Mouse (Mus musculus) C2C12 (cell line): Measurements from ENCODE around the gene Ugcg.

Source experiments
- CEBPB ChIP-seq: IDR thresholded peaks from one replicate; pipeline ENCODE4 v1.6.1; 2011; ENCODE audit warnings: low read depth, mild to moderate bottlenecking, control low read depth, moderate library complexity
- CTCF ChIP-seq: IDR thresholded peaks from one replicate; pipeline ENCODE4 v1.5.1; 2011; ENCODE audit not compliant: control insufficient read depth, insufficient read depth, insufficient read length
- MAX ChIP-seq: IDR thresholded peaks from one replicate; pipeline ENCODE4 v1.6.1; 2011; ENCODE audit warnings: mild to moderate bottlenecking, control low read depth
- USF1 ChIP-seq: IDR thresholded peaks from one replicate; pipeline ENCODE4 v1.6.1; 2011; ENCODE audit warnings: low read depth, mild to moderate bottlenecking, control low read depth, moderate library complexity

DNA sequence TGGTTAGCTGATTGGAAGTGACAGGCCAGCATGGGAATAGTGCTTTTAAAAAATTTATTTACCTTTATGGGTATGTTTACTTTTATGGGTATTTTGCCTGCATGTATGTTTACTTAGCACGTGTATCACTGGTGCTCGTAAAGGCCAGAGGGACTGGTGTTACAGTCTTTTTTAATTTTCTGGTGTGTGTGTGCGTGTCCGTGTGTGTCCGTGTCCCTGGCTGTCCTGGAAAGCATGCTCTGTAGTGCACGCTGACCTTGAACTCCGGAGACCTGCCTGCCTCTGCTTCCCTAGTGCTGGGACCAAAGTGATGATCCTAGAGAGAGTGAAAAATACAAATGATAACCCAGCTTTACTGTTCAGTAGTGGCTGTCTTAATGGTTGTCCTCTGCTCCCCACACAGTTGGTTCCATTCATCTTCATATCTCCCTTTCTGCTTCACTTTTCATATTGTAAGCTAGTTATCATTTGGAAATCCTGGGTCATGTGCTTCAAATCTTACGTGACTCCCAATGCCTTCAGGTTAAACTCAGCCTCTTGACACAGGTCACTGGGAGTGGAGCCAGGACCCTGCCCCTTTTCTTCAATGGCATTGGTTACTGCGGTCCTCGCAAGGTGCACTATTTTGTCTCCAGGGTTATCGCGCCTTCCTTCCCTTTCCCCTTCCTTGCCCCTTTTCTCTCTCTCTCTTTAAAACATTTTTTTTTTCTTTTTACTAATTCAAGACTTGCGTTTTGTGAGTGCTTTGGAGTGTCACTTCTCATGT, 5.9 kb downstream of the Ugcg start:
- TF ChIP-seq CTCF = no peak
- no peak for TF ChIP-seq MAX
- TF ChIP-seq USF1 = no peak
- no peak for TF ChIP-seq CEBPB
